Mouse (Mus musculus) cerebellum, adult 2 months (tissue): ENCODE data around the gene Gtsf1l. TPM values are rescaled to one million over a fixed set of nuclear protein-coding genes. Genes with fewer than 3 reads are reported as not detected.
A peak's percentile ranks its signal among the peaks of the same experiment; 100 is the strongest.

Source experiments
- DNase-seq, 2 experiments: peaks; one replicate each; pipeline ENCODE4 v3.0.0; 2021
- H3K27ac ChIP-seq: fragments of 200-500 bp; 2 replicates; pipeline ENCODE4 v1.5.1; 2012; ENCODE audit warnings: low read length, control low read depth, inconsistent platforms; ENCODE audit not compliant: insufficient read depth
- H3K27me3 ChIP-seq: fragments of 200-500 bp; 2 replicates; pipeline ENCODE4 v1.6.1; 2012; ENCODE audit warnings: inconsistent platforms, mild to moderate bottlenecking, low read length, moderate library complexity; ENCODE audit not compliant: control insufficient read depth, insufficient read depth
- H3K4me1 ChIP-seq: fragments of 200-500 bp; 2 replicates; pipeline ENCODE4 v1.6.1; 2011; ENCODE audit warnings: low read length; ENCODE audit not compliant: control insufficient read depth, insufficient read depth
- H3K4me3 ChIP-seq: fragments of 200-500 bp; replicated peaks from 2 replicates; pipeline ENCODE3; 2011; ENCODE audit warnings: mild to moderate bottlenecking, low read depth, low read length, control low read depth; ENCODE audit not compliant: insufficient read depth
- CTCF ChIP-seq: fragments of 200-500 bp; IDR thresholded peaks from 2 replicates; pipeline ENCODE4 v1.5.1; 2011; ENCODE audit warnings: low read depth, mild to moderate bottlenecking, control low read depth, low read length, moderate library complexity, borderline replicate concordance; ENCODE audit not compliant: insufficient read depth
- POLR2A ChIP-seq: fragments of 200-500 bp; IDR thresholded peaks from 2 replicates; pipeline ENCODE4 v1.6.1; 2011; ENCODE audit warnings: low read length, control low read depth, borderline replicate concordance; ENCODE audit not compliant: insufficient read depth
- WGBS: fragments of 180-500 bp; shearing (Covaris S2); methylation state at CpG from one replicate; pipeline ENCODE4 v1.1.7; 2018; 5-methylcytosine and 5-hydroxymethylcytosine counted together
- polyA plus RNA-seq: library from polyadenylated mRNA; depleted of rRNA; stranded (reverse); fragments of >200 nt; gene quantifications from 2 replicates; pipeline ENCODE4 v1.2.3, GENCODE M21; 2012

Gtsf1l gene
- polyA plus RNA-seq, 1 experiment, result not detected

- H3K4me1 ChIP-seq, result peaks cover 4% of the 10 kb centered on the region
- H3K27me3 ChIP-seq, result no peaks in the 10 kb centered on the region; the same call in 1 of the 2 replicates
- no peak overlapping the region for H3K4me3 ChIP-seq
- WGBS, result 74% methylated on average over 15 of the region's 15 CpGs
- TF ChIP-seq POLR2A (no peak), CTCF (no peak)
- no peak overlapping the region for H3K27ac ChIP-seq
- no peak for DNase-seq
These were observed 33.1 kb upstream of the Gtsf1l start for GRCm38 (mm10) chr2:163120626-163121352.

GRCm38 (mm10) chr2:163111413-163112201, 24.0 kb upstream of the Gtsf1l start:
- Histone ChIP-seq H3K4me1 (no peaks in the 10 kb centered on the region), H3K4me3 (no peak overlapping the region), H3K27me3 (peaks cover 1% of the 10 kb centered on the region; the same call in 1 of the 2 replicates), H3K27ac (no peak overlapping the region)
- DNase-seq, result no peak
- WGBS, result 38% methylated on average over 16 of the region's 16 CpGs
- no peak for TF ChIP-seq POLR2A
- no peak for TF ChIP-seq CTCF

GRCm38 (mm10) chr2:163110706-163111105, 23.1 kb upstream of the Gtsf1l start:
- Histone ChIP-seq H3K4me1 (no peaks in the 10 kb centered on the region), H3K4me3 (no peak overlapping the region), H3K27me3 (peaks cover 1% of the 10 kb centered on the region; the same call in 1 of the 2 replicates), H3K27ac (no peak overlapping the region)
- no peak for DNase-seq
- no peak for TF ChIP-seq POLR2A
- no peak for TF ChIP-seq CTCF
- 94% methylated on average over 1 of the region's 1 CpGs for WGBS

- Histone ChIP-seq H3K27ac (no peak overlapping the region), H3K27me3 (no peaks in the 10 kb centered on the region), H3K4me3 (no peak overlapping the region), H3K4me1 (peaks cover 6% of the 10 kb centered on the region; the same call in 1 of the 2 replicates)
- TF ChIP-seq CTCF (no peak), POLR2A (no peak)
- whole genome bisulfite sequencing, result 39% methylated on average over 9 of the region's 9 CpGs
- no peak for DNase-seq
These were observed 20.7 kb upstream of the Gtsf1l start for GRCm38 (mm10) chr2:163108385-163108784.

GRCm38 (mm10) chr2:163104086-163104770, 16.6 kb upstream of the Gtsf1l start:
- peak; percentile 22 to 35 for DNase-seq
- Histone ChIP-seq H3K27me3 (no peaks in the 10 kb centered on the region), H3K4me3 (no peak overlapping the region), H3K4me1 (peaks cover 6% of the 10 kb centered on the region; the same call in 1 of the 2 replicates), H3K27ac (no peak overlapping the region)
- 17% methylated on average over 13 of the region's 13 CpGs for WGBS
- no peak for TF ChIP-seq POLR2A
- no peak for TF ChIP-seq CTCF

GRCm38 (mm10) chr2:163102900-163103653, 15.4 kb upstream of the Gtsf1l start:
- Histone ChIP-seq H3K4me1 (peaks cover 6% of the 10 kb centered on the region; the same call in 1 of the 2 replicates), H3K4me3 (no peak overlapping the region), H3K27ac (no peak overlapping the region), H3K27me3 (no peaks in the 10 kb centered on the region)
- no peak for TF ChIP-seq CTCF
- TF ChIP-seq POLR2A, result no peak
- WGBS, result 54% methylated on average over 18 of the region's 18 CpGs
- DNase-seq, result no peak

GRCm38 (mm10) chr2:163102216-163102615, 14.6 kb upstream of the Gtsf1l start:
- DNase-seq, result no peak
- Histone ChIP-seq H3K27me3 (no peaks in the 10 kb centered on the region), H3K27ac (no peak overlapping the region), H3K4me1 (peaks cover 6% of the 10 kb centered on the region; the same call in 1 of the 2 replicates), H3K4me3 (no peak overlapping the region)
- TF ChIP-seq POLR2A, result no peak
- TF ChIP-seq CTCF, result no peak
- 16% methylated on average over 7 of the region's 7 CpGs for WGBS
